Mouse (Mus musculus) bone marrow, adult 2 months (tissue): Measurements from ENCODE around the gene Lrrc23. TPM values are rescaled to one million over a fixed set of nuclear protein-coding genes. Genes with fewer than 3 reads are reported as not detected.
A peak's percentile ranks its signal among the peaks of the same experiment; 100 is the strongest.

Source experiments
- H3K27ac ChIP-seq: fragments of 200-500 bp; 2 replicates; pipeline ENCODE4 v1.5.1; 2012; ENCODE audit warnings: low read depth, mild to moderate bottlenecking, control low read depth, inconsistent platforms, low read length; ENCODE audit not compliant: control insufficient read depth, poor library complexity, insufficient read depth
- H3K4me1 ChIP-seq: fragments of 200-500 bp; 2 replicates; pipeline ENCODE4 v1.6.1; 2011; ENCODE audit warnings: low read length; ENCODE audit not compliant: control insufficient read depth, insufficient read depth
- H3K4me3 ChIP-seq: fragments of 200-500 bp; replicated peaks from 2 replicates; pipeline ENCODE3; 2011; ENCODE audit warnings: mild to moderate bottlenecking, low read depth, low read length, control low read depth; ENCODE audit not compliant: control insufficient read depth
- CTCF ChIP-seq: fragments of 200-500 bp; IDR thresholded peaks from 2 replicates; pipeline ENCODE4 v1.5.1; 2011; ENCODE audit warnings: low read length, control low read depth; ENCODE audit not compliant: control insufficient read depth, insufficient read depth
- POLR2A ChIP-seq: fragments of 200-500 bp; IDR thresholded peaks from 2 replicates; pipeline ENCODE4 v1.6.1; 2011; ENCODE audit warnings: low read depth, mild to moderate bottlenecking, control low read depth, low read length, borderline replicate concordance; ENCODE audit not compliant: control insufficient read depth
- WGBS: fragments of 180-500 bp; shearing (Covaris S2); methylation state at CpG from one replicate; pipeline ENCODE4 v1.1.7; 2018; 5-methylcytosine and 5-hydroxymethylcytosine counted together
- polyA plus RNA-seq: library from polyadenylated mRNA; stranded (reverse); fragments of >200 nt; gene quantifications from 2 replicates; pipeline ENCODE4 v1.2.4, GENCODE M21; 2011; ENCODE audit warnings: low replicate concordance; ENCODE audit not compliant: missing spikeins, insufficient read depth, insufficient read length

Lrrc23 gene
- not detected in 2 replicates for polyA plus RNA-seq

DNA sequence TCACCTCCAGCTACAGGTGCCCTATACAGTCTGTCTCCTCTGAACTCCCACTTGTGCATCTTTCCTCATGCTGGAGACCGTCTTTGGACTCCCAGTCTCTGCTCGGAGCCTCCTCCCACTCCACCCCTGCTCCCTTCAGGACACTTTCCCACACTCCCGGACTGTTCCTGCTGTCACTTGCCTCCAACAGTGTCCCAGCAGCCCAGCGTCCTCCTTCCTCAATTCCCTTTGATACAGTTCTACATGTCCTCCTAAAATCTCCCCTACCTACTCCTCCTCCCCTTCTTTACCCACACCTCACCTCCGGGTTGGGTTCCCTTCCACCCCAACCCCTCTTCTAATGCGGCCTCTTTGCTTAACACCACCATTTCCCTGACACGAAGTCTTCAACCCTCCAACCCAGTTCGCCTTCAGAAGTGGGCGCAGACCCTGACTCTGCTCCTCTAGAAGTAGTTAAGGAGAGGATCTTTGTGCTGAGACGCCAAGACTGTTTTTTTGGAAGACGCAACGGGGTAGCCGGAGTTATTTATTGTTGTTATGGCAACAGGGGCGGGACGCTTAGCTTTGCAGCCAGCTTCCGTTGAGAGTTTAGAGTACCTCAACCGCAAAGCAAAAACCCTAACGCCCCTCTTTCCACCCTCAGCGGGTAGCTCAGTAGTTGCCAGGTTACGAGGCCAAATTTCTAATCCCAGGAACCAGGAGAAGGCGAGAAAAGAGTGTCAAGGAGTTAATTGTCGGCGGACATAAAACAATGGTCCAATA is at the start of gene Lrrc23:
Gene Lrrc23, minus strand, starts transcription at position 506 of the 762 bp plus-strand sequence.
- WGBS = 5% methylated on average over 23 of the region's 23 CpGs
- TF ChIP-seq CTCF (no peak), POLR2A (no peak)
- Histone ChIP-seq H3K4me1 (no peaks in the 10 kb centered on the region; the same call in 1 of the 2 replicates), H3K4me3 (no peak within 1 kb of the TSS), H3K27ac (no peak within 1 kb of the TSS)

DNA sequence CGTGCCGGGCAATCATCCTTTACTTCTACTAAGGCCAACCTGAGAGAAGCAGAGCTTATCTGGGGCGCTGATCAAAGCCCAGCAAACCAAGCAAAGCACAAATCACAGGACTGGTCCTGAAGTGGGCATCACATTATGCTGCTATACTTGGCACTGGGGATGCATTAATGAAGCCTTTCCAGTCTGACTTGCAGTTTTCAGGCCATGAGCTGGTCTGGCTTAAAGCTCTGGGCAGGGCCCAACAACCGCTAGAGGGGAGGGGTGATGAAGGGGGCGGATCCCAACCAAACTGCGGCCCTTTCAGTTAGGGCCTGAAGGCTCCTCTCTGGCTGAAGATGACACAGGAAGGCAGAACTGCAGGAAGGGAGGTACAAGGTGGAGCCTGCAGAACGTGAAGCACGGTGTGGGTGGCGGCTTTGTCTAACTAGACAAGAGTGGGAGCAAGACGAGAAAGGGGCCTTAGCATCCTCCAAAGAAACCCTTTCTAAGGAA is 48.6 kb upstream of the Lrrc23 start:
- TF ChIP-seq CTCF = no peak
- no peak for TF ChIP-seq POLR2A
- H3K27ac ChIP-seq = 0 out of 2 replicates have a peak overlapping the region, but pooled peaks have one; percentile 7
- H3K4me1 ChIP-seq = no peaks in the 10 kb centered on the region; the same call in 1 of the 2 replicates
- 18% methylated on average over 10 of the region's 10 CpGs for WGBS
- H3K4me3 ChIP-seq = peak overlapping the region; percentile 89

DNA sequence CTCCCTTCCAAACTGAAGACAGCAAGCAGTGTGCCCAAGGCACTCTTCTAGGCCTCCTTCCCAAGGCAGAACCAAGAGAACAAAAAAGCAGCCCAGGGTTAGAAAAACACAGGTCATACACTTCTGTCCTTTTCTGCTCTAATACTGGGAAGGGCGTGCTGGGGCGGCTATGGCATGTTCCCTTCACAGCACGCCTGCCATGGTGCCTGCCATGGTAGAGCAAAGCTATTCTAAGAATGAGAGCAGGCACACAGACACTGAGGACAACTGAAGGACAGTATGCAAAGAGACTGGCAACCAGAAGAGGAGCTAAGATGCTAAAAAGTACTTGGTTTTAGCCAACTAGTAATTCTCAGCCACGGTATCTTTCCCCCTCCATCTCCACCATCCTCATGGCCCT is 42.5 kb upstream of the Lrrc23 start:
- no peak for TF ChIP-seq CTCF
- no peak for TF ChIP-seq POLR2A
- no peak overlapping the region for H3K4me3 ChIP-seq
- WGBS = 93% methylated on average over 4 of the region's 4 CpGs
- H3K27ac ChIP-seq = no peak overlapping the region
- H3K4me1 ChIP-seq = peaks cover 5% of the 10 kb centered on the region

DNA sequence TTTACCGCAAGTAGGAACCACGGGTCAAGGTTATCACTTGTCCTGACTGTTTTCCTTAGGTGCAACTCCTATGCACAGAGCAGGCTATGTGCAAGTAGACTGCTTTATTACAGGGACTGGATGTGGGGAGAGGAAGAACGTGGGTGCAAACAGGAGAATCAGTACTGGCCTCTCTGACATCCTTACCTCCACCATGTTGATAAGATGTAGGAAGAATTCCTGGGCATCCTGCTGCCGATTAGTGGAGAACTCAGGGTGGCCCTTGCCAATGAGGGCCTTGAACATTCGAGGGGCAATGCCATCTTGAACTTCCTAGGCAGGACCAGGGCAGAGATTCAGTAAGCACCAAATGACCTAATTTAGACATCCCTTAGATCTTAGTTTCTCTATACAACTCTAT is 41.4 kb upstream of the Lrrc23 start:
- 89% methylated on average over 5 of the region's 5 CpGs for WGBS
- TF ChIP-seq POLR2A (no peak), CTCF (no peak)

DNA sequence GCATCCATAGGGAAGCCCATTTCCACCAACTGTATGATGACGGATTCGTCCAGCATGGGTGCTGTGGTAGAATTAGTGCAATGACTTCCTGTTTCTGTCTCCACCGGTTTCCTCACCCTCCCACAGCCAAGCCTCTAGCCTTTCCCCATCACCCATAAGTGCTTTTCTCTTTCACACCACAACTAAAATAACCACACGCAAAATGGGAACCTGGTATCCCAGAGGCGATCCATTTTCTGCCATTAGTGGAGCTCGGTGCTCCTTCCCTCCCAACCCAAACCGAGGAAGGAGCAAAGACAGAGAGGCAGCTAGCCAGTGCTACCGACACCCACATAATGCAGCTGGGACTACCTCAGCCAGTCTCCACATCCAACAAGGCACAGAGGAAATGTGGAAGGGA is 38.4 kb upstream of the Lrrc23 start:
- peaks cover 5% of the 10 kb centered on the region for H3K4me1 ChIP-seq
- peak overlapping the region; percentile 76 for H3K27ac ChIP-seq
- 23% methylated on average over 8 of the region's 8 CpGs for WGBS
- peak overlapping the region; percentile 42 for H3K4me3 ChIP-seq
- TF ChIP-seq CTCF (no peak), POLR2A (no peak)

More for the DNA sequence above, 41.4 kb upstream of the Lrrc23 start:
- no peak overlapping the region for H3K4me3 ChIP-seq
- no peak overlapping the region for H3K27ac ChIP-seq
- peaks cover 5% of the 10 kb centered on the region for H3K4me1 ChIP-seq

DNA sequence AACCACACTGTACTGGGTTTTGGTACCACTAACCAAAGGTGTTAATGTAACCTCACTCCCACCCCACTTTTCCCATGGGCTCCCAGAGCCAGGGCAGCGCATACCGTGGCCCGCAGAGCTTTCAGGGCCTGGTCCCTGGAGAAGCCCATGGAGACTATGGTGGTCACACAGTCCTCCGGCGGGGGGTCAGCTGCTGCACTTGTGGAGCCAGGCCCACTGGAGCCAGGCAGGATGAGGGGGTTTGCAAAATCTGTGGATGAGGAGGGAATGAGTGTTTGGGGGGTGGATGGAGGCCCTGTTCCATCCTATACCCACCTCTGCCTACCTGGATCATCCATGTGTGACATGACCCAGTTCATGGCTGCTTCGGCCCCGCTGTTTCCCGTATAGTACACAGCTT is 38.0 kb upstream of the Lrrc23 start:
- peak overlapping the region; percentile 32; the same call in 1 of the 2 replicates for H3K27ac ChIP-seq
- TF ChIP-seq POLR2A = no peak
- TF ChIP-seq CTCF = no peak
- H3K4me1 ChIP-seq = peaks cover 5% of the 10 kb centered on the region
- WGBS = 70% methylated on average over 8 of the region's 8 CpGs
- peak overlapping the region; percentile 14 for H3K4me3 ChIP-seq

DNA sequence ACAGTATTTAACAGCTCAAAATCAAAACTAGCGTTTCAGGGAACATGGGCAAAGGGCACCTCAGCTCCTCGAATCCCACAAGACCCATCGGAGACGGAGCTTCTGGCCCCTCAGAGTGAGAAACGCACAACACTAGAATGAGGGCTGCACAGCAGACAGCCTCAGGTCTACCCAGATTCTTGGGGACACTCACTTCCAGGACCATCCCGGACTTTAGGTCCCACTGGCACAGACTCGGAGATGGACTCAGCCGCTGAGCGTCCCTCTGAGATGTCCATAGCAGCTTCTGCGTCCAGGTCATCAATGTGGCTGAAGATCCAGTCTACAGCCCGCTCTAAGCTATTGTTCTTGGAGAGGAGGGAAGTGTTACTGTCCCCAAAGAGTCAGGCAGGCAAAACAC is 37.6 kb upstream of the Lrrc23 start:
- no peak overlapping the region for H3K27ac ChIP-seq
- whole genome bisulfite sequencing = 88% methylated on average over 11 of the region's 11 CpGs
- peaks cover 5% of the 10 kb centered on the region for H3K4me1 ChIP-seq
- TF ChIP-seq POLR2A (no peak), CTCF (no peak)
- H3K4me3 ChIP-seq = no peak overlapping the region

DNA sequence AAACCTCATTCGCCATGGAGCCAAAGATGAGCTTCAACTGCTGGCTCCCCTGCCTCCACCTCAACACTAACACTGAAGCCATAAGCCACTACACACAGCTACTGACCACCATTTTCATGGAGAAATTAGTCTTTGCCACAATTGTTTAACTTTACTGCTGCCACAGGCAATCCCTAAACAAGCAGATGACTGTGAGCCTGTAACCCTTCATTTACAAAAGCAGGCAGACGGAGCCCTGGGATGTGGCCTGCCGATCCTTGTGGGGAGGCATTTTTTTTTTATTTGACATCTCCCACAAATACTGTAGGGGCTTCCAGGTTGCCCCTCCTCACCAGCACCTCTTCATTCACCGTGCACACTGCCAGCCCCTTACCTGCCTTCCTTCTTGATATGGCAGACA is 37.1 kb upstream of the Lrrc23 start:
- no peak overlapping the region for H3K4me3 ChIP-seq
- TF ChIP-seq CTCF = no peak
- no peak for TF ChIP-seq POLR2A
- WGBS = 90% methylated on average over 4 of the region's 4 CpGs
- H3K27ac ChIP-seq = no peak overlapping the region
- H3K4me1 ChIP-seq = peaks cover 5% of the 10 kb centered on the region
